Mouse (Mus musculus) liver, adult 2 months (tissue): Measurements from ENCODE around the gene F13a1.

ENCODE experiments used
- CTCF ChIP-seq: fragments of 200-500 bp; IDR thresholded peaks from 2 replicates; pipeline ENCODE4 v1.5.1; 2011; ENCODE audit warnings: low read depth, low read length, control low read depth
- POLR2A ChIP-seq: fragments of 200-500 bp; IDR thresholded peaks from 2 replicates; pipeline ENCODE4 v1.6.1; 2011; ENCODE audit warnings: low read length, control low read depth; ENCODE audit not compliant: insufficient read depth; ENCODE audit errors: extremely low read depth

- TF ChIP-seq CTCF, result no peak
- TF ChIP-seq POLR2A, result no peak
These were observed 39.1 kb upstream of the F13a1 start for GRCm38 (mm10) chr13:37089104-37089503.
